Mouse (Mus musculus) left cerebral cortex, postnatal 10 days (tissue): ENCODE data around the gene Amigo2. TPM values are rescaled to one million over a fixed set of nuclear protein-coding genes. Genes with fewer than 3 reads are reported as not detected.
A peak's percentile ranks its signal among the peaks of the same experiment; 100 is the strongest.

Experiments
- DNase-seq, 2 experiments: peaks; one replicate each; pipeline ENCODE4 v3.0.0; 2021 to 2022; ENCODE audit warnings: low spot score in 2 of 2, mixed read lengths in 1 of 2; ENCODE audit errors: extremely low spot score in 1 of 2
- intact Hi-C: fragments of 180-260 bp; cut with DNase I; formaldehyde crosslinking; loops from one replicate; pipeline ENCODE4 v1.15.1; 2025
- total RNA-seq, 2 experiments: library from RNA; stranded (reverse); gene quantifications; 2 replicates each; pipeline ENCODE4 v1.2.3; 2021

Amigo2 gene
- total RNA-seq, 2 experiments from 2014 or later: 6.8 to 6.9 TPM

- no peak for DNase-seq
- intact Hi-C loops: no loop called here
Measured at GRCm38 (mm10) chr15:97272831-97273230, 25.7 kb upstream of the Amigo2 start.

GRCm38 (mm10) chr15:97271985-97272697 lies 25.1 kb upstream of the Amigo2 start:
- DNase-seq: peak in 1 of 2 experiments; percentile 29
- intact Hi-C loops: no loop called here

- no peak for DNase-seq
- intact Hi-C loops: no loop called here
Measured at GRCm38 (mm10) chr15:97267094-97267695, 20.1 kb upstream of the Amigo2 start.

GRCm38 (mm10) chr15:97266236-97266845 lies 19.3 kb upstream of the Amigo2 start:
- intact Hi-C loops: no loop called here
- no peak for DNase-seq

- no peak for DNase-seq
- intact Hi-C loops: no loop called here
Measured at GRCm38 (mm10) chr15:97262251-97262650, 15.2 kb upstream of the Amigo2 start.

GRCm38 (mm10) chr15:97259968-97260597 lies 13.0 kb upstream of the Amigo2 start:
- intact Hi-C loops: no loop called here
- DNase-seq: no peak

- intact Hi-C loops: no loop called here
- no peak for DNase-seq
Measured at GRCm38 (mm10) chr15:97259300-97259699, 12.2 kb upstream of the Amigo2 start.

- DNase-seq: no peak
- intact Hi-C loops: no loop called here
Measured at GRCm38 (mm10) chr15:97258483-97259230, 11.6 kb upstream of the Amigo2 start.

- no peak for DNase-seq
- intact Hi-C loops: no loop called here
Measured at GRCm38 (mm10) chr15:97257206-97257775, 10.2 kb upstream of the Amigo2 start.

- no peak for DNase-seq
- intact Hi-C loops: no loop called here
Measured at GRCm38 (mm10) chr15:97256411-97256810, 9.3 kb upstream of the Amigo2 start.

GRCm38 (mm10) chr15:97255800-97256199 lies 8.7 kb upstream of the Amigo2 start:
- intact Hi-C loops: no loop called here
- DNase-seq: no peak

GRCm38 (mm10) chr15:97254375-97254774 lies 7.3 kb upstream of the Amigo2 start:
- intact Hi-C loops: no loop called here
- no peak for DNase-seq

- DNase-seq: no peak
- intact Hi-C loops: no loop called here
Measured at GRCm38 (mm10) chr15:97252493-97253034, 5.5 kb upstream of the Amigo2 start.

GRCm38 (mm10) chr15:97249322-97249721 lies 2.2 kb upstream of the Amigo2 start:
- DNase-seq: no peak
- intact Hi-C loops: no loop called here

- intact Hi-C loops: no loop called here
- DNase-seq: no peak
Measured at GRCm38 (mm10) chr15:97248296-97248695, 1.2 kb upstream of the Amigo2 start.

- no peak for DNase-seq
- intact Hi-C loops: no loop called here
Measured at GRCm38 (mm10) chr15:97247791-97248161, 689 bp upstream of the Amigo2 start.

GRCm38 (mm10) chr15:97246256-97246655 lies 831 bp downstream of the Amigo2 start:
- DNase-seq: no peak
- intact Hi-C loops: no loop called here

- intact Hi-C loops: no loop called here
- no peak for DNase-seq
Measured at GRCm38 (mm10) chr15:97245392-97245791, 1.7 kb downstream of the Amigo2 start.
